Mouse (Mus musculus) heart, adult 2 months (tissue): ENCODE data around the gene Fgfr2. TPM values are rescaled to one million over a fixed set of nuclear protein-coding genes. Genes with fewer than 3 reads are reported as not detected.

Experiments
- DNase-seq, 2 experiments: peaks; one replicate each; pipeline ENCODE4 v3.0.0; 2021
- H3K27ac ChIP-seq: fragments of 200-600 bp; 2 replicates; pipeline ENCODE4 v1.8.1; 2022
- H3K27me3 ChIP-seq: fragments of 200-500 bp; 2 replicates; pipeline ENCODE4 v1.6.1; 2012; ENCODE audit warnings: mild to moderate bottlenecking, low read length, inconsistent platforms, mixed read lengths; ENCODE audit not compliant: control insufficient read depth, insufficient read depth
- H3K36me3 ChIP-seq: fragments of 200-500 bp; 2 replicates; pipeline ENCODE4 v1.6.1; 2012; ENCODE audit warnings: low read length, inconsistent platforms; ENCODE audit not compliant: control insufficient read depth, insufficient read depth
- H3K4me1 ChIP-seq: fragments of 200-500 bp; 2 replicates; pipeline ENCODE4 v1.6.1; 2011; ENCODE audit warnings: low read length; ENCODE audit not compliant: control insufficient read depth, insufficient read depth
- H3K4me3 ChIP-seq: fragments of 200-600 bp; 2 replicates; pipeline ENCODE4 v1.8.1; 2022
- H3K79me2 ChIP-seq: fragments of 200-500 bp; replicated peaks from 2 replicates; pipeline ENCODE4 v1.6.1; 2012; ENCODE audit warnings: mild to moderate bottlenecking, inconsistent platforms, low read length, moderate library complexity, mixed read lengths; ENCODE audit not compliant: control insufficient read depth, insufficient read depth
- H3K9ac ChIP-seq: fragments of 200-500 bp; 2 replicates; pipeline ENCODE4 v1.6.1; 2012; ENCODE audit warnings: low read depth, mild to moderate bottlenecking, control low read depth, inconsistent platforms, low read length, mixed read lengths
- CTCF ChIP-seq: fragments of 200-600 bp; IDR thresholded peaks from 2 replicates; pipeline ENCODE4 v1.8.1; 2022; ENCODE audit warnings: antibody characterized with exemption, mild to moderate bottlenecking, moderate library complexity
- EP300 ChIP-seq: fragments of 200-500 bp; IDR thresholded peaks from 2 replicates; pipeline ENCODE4 v1.6.1; 2011; ENCODE audit warnings: low read depth, low read length, control low read depth; ENCODE audit not compliant: insufficient read depth
- POLR2A ChIP-seq: fragments of 200-500 bp; IDR thresholded peaks from 2 replicates; pipeline ENCODE4 v1.6.1; 2011; ENCODE audit warnings: mild to moderate bottlenecking, low read depth, low read length, control low read depth; ENCODE audit not compliant: insufficient read depth
- whole genome bisulfite sequencing: fragments of 180-500 bp; shearing (Covaris S2); methylation state at CpG from one replicate; pipeline ENCODE4 v1.1.7; 2018; 5-methylcytosine and 5-hydroxymethylcytosine counted together
- intact Hi-C: fragments of 180-260 bp; cut with DNase I; formaldehyde crosslinking; loops from one replicate; pipeline ENCODE4 v1.15.1; 2025
- polyA plus RNA-seq: library from polyadenylated mRNA; depleted of rRNA; stranded (reverse); fragments of >200 nt; gene quantifications from 2 replicates; pipeline ENCODE4 v1.2.3, GENCODE M21; 2012
- total RNA-seq, 2 experiments: library from RNA; stranded (reverse); gene quantifications; 2 replicates each; pipeline ENCODE4 v1.2.3; 2021

Gene Fgfr2
- total and polyA plus RNA-seq, 3 experiments = 1.1 to 2.0 (median 1.3) TPM

DNA sequence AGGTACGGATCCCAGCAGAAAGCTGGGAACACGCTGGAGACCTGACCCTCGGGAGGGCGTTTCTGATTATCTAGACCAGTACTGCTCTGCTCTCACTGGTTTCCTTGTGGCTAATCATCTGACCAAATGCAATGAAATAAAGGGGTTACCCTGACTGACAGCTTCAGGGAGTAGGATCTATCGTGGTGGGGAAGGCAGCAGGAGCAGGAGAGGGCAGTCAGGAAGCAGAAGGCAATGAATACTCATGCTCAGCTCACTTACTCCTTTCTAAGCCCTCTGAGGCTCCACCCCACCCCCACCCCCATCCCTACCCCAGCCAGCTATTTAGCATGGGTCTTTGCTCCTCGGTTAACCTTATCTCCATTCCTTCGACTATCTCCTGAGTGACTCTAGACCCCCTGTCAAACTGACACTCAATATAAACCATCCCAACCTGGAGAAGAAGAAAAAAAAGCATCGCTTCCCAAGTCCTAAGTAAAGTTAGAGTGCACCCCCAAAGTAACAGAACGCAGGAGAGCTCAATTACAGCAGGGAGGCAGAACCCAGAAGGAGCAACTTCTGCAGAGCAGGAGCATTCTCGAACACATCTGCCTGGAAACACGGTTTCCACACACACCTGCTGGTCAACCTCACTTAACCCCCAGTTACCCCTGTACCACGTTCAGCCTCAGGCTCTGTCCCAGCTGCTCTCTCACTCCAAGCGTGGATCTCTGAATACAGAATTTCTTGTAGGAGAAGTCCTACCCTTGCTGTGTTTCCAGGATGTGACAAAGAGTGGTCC is 730.7 kb downstream of the Fgfr2 start:
- Histone ChIP-seq H3K36me3 (no peaks in the 10 kb centered on the region), H3K4me1 (no peaks in the 10 kb centered on the region; the same call in 1 of the 2 replicates), H3K4me3 (no peak overlapping the region), H3K27ac (no peak overlapping the region), H3K9ac (no peak overlapping the region), H3K27me3 (no peaks in the 10 kb centered on the region), H3K79me2 (no peaks in the 10 kb centered on the region)
- intact Hi-C loops = no loop called here
- DNase-seq = no peak
- WGBS = 60% methylated on average over 13 of the region's 13 CpGs
- no peak for TF ChIP-seq CTCF

DNA sequence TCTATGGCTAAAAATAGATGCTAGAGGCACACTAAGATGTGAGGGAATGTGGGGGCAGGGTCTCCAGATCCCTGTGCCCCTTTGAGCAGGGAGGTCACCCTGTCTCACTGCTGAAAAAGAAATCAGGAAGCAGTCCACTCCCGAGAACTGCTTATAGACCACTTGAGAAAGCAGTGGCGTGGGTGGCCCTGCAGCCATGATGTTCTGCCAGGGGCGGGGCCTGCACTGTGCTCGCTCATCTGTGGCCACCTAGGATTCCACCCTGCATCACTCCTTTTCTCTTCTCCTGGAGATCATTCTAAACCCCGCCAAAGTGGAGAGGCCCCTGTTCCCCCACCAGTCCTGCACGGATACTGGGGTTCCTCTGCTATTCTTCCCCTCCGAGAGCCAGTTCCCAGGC is 733.7 kb downstream of the Fgfr2 start:
- no peak overlapping the region for H3K4me3 ChIP-seq
- intact Hi-C loops = no loop called here
- no peaks in the 10 kb centered on the region for H3K36me3 ChIP-seq
- WGBS = 54% methylated on average over 7 of the region's 7 CpGs
- H3K27ac ChIP-seq = no peak overlapping the region
- H3K79me2 ChIP-seq = no peaks in the 10 kb centered on the region
- TF ChIP-seq CTCF (no peak), EP300 (no peak), POLR2A (no peak)
- no peak for DNase-seq
- no peak overlapping the region for H3K9ac ChIP-seq
- H3K27me3 ChIP-seq = no peaks in the 10 kb centered on the region
- no peaks in the 10 kb centered on the region; the same call in 1 of the 2 replicates for H3K4me1 ChIP-seq

DNA sequence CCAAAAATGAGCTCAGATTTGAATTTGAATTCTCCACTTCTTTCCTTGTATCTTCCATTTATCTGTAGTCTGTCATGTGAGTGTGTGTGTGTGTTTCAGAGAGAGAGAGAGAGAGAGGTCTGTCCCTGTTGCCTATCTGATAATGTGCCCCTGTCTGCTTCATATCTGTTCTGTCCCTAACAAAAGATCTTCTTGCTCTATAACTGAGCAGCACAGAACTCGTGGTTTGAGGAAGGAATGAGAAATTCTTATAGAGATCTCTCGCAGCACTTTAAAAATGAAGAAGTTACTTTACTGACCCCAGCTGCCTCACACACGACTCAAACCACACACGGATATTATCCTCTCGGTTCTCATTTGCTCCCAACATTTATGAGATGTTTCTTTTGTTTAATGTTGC is 735.6 kb downstream of the Fgfr2 start:
- H3K4me3 ChIP-seq = no peak overlapping the region
- 74% methylated on average over 5 of the region's 5 CpGs for WGBS
- intact Hi-C loops = no loop called here
- H3K79me2 ChIP-seq = no peaks in the 10 kb centered on the region
- H3K36me3 ChIP-seq = no peaks in the 10 kb centered on the region
- H3K9ac ChIP-seq = no peak overlapping the region
- TF ChIP-seq CTCF = no peak
- H3K27me3 ChIP-seq = no peaks in the 10 kb centered on the region
- H3K4me1 ChIP-seq = no peaks in the 10 kb centered on the region
- no peak overlapping the region for H3K27ac ChIP-seq
- DNase-seq = no peak

DNA sequence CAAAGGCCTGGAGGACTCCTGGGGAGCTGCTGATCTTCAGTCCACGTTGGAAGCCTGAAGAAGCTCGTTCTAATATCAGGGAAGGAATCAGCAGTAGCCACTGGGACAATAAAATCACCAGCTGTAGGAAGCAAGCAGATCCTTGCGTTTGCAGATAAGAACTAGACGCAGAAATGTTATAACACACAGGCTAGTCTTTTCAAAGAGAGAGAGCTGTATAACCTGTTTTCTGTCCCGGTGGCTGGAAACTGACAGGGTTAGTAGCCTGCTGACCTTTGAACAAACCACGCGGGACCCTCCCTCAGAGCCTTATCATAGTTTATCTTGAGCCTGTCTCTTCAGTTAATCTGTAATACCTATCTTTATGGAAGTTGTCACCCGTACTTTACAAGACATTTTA is 736.8 kb downstream of the Fgfr2 start:
- no peak overlapping the region for H3K4me3 ChIP-seq
- no peak for DNase-seq
- H3K4me1 ChIP-seq = no peaks in the 10 kb centered on the region
- intact Hi-C loops = no loop called here
- H3K27me3 ChIP-seq = no peaks in the 10 kb centered on the region
- H3K36me3 ChIP-seq = no peaks in the 10 kb centered on the region
- H3K9ac ChIP-seq = no peak overlapping the region
- WGBS = 45% methylated on average over 8 of the region's 8 CpGs
- H3K79me2 ChIP-seq = no peaks in the 10 kb centered on the region
- no peak overlapping the region for H3K27ac ChIP-seq
- no peak for TF ChIP-seq EP300
- no peak for TF ChIP-seq CTCF
- no peak for TF ChIP-seq POLR2A

DNA sequence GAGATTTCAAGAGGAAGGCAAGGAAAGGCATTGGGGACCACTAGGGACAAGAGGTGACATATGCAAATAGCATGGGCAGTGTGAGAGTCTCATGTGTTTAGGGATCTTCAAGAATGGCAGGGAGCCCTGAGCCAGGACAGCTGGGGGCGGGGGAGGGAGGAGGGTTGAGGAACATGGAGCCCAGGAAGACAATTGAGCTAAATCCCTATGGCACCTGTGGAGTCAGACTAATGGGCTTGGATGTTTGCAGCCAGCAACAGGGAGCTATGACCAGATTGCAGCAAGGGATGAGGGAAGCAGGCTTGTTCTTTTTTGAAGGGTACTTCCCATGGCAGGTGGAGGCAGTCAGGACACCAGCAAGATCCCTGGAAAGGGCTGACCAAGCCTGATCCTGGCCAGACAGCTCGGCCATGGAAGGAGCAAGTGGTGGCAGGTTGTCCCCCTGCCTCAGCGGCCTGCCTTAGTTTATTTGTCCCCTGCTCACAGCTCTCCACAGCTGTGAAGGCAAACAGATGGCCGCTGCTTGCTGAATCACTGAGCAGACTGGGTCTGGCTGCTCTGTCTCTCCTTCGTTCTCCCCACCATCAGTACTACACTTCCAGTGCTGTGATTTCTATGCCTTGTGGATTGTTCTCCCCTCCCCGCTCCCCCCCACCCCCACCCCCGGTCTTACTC is 737.6 kb downstream of the Fgfr2 start:
- Histone ChIP-seq H3K36me3 (no peaks in the 10 kb centered on the region), H3K27ac (no peak overlapping the region), H3K4me3 (no peak overlapping the region), H3K79me2 (no peaks in the 10 kb centered on the region), H3K27me3 (no peaks in the 10 kb centered on the region), H3K4me1 (no peaks in the 10 kb centered on the region), H3K9ac (no peak overlapping the region)
- DNase-seq = no peak
- TF ChIP-seq EP300 = no peak
- no peak for TF ChIP-seq CTCF
- TF ChIP-seq POLR2A = no peak
- 66% methylated on average over 7 of the region's 7 CpGs for WGBS
- intact Hi-C loops = no loop called here

GRCm38 (mm10) chr7:132384736-132385455 is 738.3 kb downstream of the Fgfr2 start:
- 65% methylated on average over 8 of the region's 8 CpGs for WGBS
- Histone ChIP-seq H3K79me2 (no peaks in the 10 kb centered on the region), H3K27ac (no peak overlapping the region), H3K4me1 (no peaks in the 10 kb centered on the region), H3K4me3 (no peak overlapping the region), H3K36me3 (no peaks in the 10 kb centered on the region), H3K9ac (no peak overlapping the region), H3K27me3 (no peaks in the 10 kb centered on the region)
- TF ChIP-seq EP300 = no peak
- no peak for TF ChIP-seq CTCF
- TF ChIP-seq POLR2A = no peak
- DNase-seq = no peak
- intact Hi-C loops = no loop called here
